Mouse (Mus musculus) brain, embryonic 14.5 days (tissue): Measurements from ENCODE around the gene Mettl2.

Experiments
- CTCF ChIP-seq: fragments of 200-500 bp; IDR thresholded peaks from 2 replicates; pipeline ENCODE4 v1.5.1; 2012; ENCODE audit warnings: inconsistent platforms, mild to moderate bottlenecking, moderate library complexity, borderline replicate concordance; ENCODE audit not compliant: insufficient read depth, insufficient read length; ENCODE audit errors: extremely low read depth
- POLR2A ChIP-seq: fragments of 200-500 bp; IDR thresholded peaks from 2 replicates; pipeline ENCODE4 v1.6.1; 2012; ENCODE audit warnings: mild to moderate bottlenecking, inconsistent platforms, borderline replicate concordance; ENCODE audit not compliant: poor library complexity, insufficient read depth, insufficient read length, severe bottlenecking; ENCODE audit errors: extremely low read depth

- TF ChIP-seq CTCF, result no peak
- no peak for TF ChIP-seq POLR2A
Observed at GRCm38 (mm10) chr11:105152017-105152300, 25.7 kb downstream of the Mettl2 start.
